Mouse (Mus musculus) embryonic fibroblast, embryonic 13.5 days (primary cell): Measurements from ENCODE around the gene Dpf1.

Experiments
- CTCF ChIP-seq: IDR thresholded peaks from 2 replicates; pipeline ENCODE4 v1.5.1; 2011; ENCODE audit warnings: mild to moderate bottlenecking, control low read depth, low read length, moderate library complexity, borderline replicate concordance; ENCODE audit not compliant: insufficient read depth
- POLR2A ChIP-seq: IDR thresholded peaks from 2 replicates; pipeline ENCODE4 v1.6.1; 2011; ENCODE audit warnings: low read depth, mild to moderate bottlenecking, control low read depth, low read length, moderate library complexity

GRCm38 (mm10) chr7:29279924-29280323, 23.8 kb upstream of the Dpf1 start:
- TF ChIP-seq CTCF (no peak), POLR2A (no peak)
